Mouse (Mus musculus) frontal cortex, adult 2 months (tissue): Measurements from ENCODE around the gene Hand2. TPM values are rescaled to one million over a fixed set of nuclear protein-coding genes. Genes with fewer than 3 reads are reported as not detected.

ENCODE experiments used
- polyA plus RNA-seq: library from polyadenylated mRNA; depleted of rRNA; stranded (reverse); fragments of >200 nt; gene quantifications from 2 replicates; pipeline ENCODE4 v1.2.3, GENCODE M21; 2012; rRNA removed

The Hand2 gene
- polyA plus RNA-seq, 1 experiment: 0.04 TPM

Other genes starting within 250 kb of the Hand2 start
- gene Scrg1, start 134.9 kb downstream of the Hand2 start, polyA plus RNA-seq: 78.7 and 95.9 TPM in 2 replicates
- 10.6 and 11.5 TPM in 2 replicates for gene Sap30, start 166.9 kb downstream of the Hand2 start, polyA plus RNA-seq
- gene Hmgb2, start 190.9 kb downstream of the Hand2 start, polyA plus RNA-seq: 7.4 and 8.3 TPM in 2 replicates